Mouse (Mus musculus): ENCODE measurements around the gene Ciao2b. TPM values are rescaled to one million over a fixed set of nuclear protein-coding genes. Genes with fewer than 3 reads are reported as not detected.

The Ciao2b gene
- polyA plus RNA-seq, 1 experiment from 2014 or later, result 102 TPM

GRCm38 (mm10) chr8:104592566-104592965 lies 49.2 kb downstream of the Ciao2b start:
- H3K9me3 ChIP-seq, result no peaks in the 10 kb centered on the region
- H3K27ac ChIP-seq, result no peak overlapping the region
- H3K27me3 ChIP-seq (ENCODE audit: poor library complexity, severe bottlenecking), result no peaks in the 10 kb centered on the region
- H3K4me1 ChIP-seq, result peaks cover 18% of the 10 kb centered on the region
- H3K4me3 ChIP-seq, result peak overlapping the region; percentile 85
- no peak for DNase-seq (ENCODE audit: extremely low spot score, low spot score)
- peaks cover 41% of the 10 kb centered on the region for H3K36me3 ChIP-seq (replicated peaks)
- WGBS, result 83% methylated on average over 6 of the region's 6 CpGs

- Histone ChIP-seq H3K27me3 (ENCODE audit: poor library complexity, severe bottlenecking) (no peaks in the 10 kb centered on the region), H3K4me3 (peak overlapping the region; percentile 85), H3K27ac (peak overlapping the region; percentile 92), H3K9me3 (no peaks in the 10 kb centered on the region), H3K36me3 (replicated peaks) (peaks cover 36% of the 10 kb centered on the region), H3K4me1 (peaks cover 18% of the 10 kb centered on the region)
- WGBS, result 6% methylated on average over 9 of the region's 9 CpGs
- DNase-seq (ENCODE audit: extremely low spot score, low spot score), result no peak
Observed at GRCm38 (mm10) chr8:104591856-104592255, 49.9 kb downstream of the Ciao2b start.

DNA sequence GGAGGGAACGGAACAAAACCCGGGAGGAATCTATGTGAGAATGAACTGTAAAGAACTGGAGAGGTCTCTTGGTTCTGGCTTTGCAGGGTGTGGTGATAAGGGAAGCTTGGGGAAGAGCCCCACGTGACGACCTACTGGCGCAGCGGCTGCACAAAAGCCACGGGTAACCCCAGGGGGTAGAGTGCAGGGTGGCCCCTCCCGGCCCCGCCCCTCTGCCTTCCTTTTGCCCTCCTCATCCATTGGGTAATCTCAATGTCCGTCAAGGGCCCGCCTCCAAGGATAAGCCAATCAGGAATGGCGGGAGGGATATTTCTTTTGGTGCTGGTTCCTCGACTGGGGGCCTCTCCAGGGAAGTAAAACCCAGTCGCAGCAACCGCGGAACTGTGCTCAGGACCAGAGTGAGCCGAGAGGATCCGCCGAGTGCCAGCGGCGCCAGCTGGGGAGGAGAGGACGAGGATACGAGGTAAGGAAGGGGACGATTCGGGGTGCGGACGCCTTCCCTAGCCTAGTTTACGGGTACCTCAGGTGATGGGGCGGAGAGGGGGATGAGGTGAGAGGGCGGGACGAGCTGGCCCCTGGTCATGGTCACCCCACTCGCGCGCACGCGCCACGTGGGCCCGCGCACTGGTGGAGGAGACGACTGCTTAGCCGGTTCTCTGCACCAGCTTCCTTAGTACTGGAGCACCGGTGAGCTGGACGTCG lies 50.5 kb downstream of the Ciao2b start, which contains the start of gene Pdp2:
Gene Pdp2, plus strand, starts transcription at position 319 of the 702 bp plus-strand sequence.
- peaks cover 30% of the 10 kb centered on the region for H3K36me3 ChIP-seq (replicated peaks)
- H3K4me3 ChIP-seq, result peak within 1 kb of the TSS; percentile 85
- no peaks in the 10 kb centered on the region for H3K9me3 ChIP-seq
- H3K27ac ChIP-seq, result peak within 1 kb of the TSS; percentile 92
- DNase-seq (ENCODE audit: extremely low spot score, low spot score), result peak; percentile 89
- peaks cover 18% of the 10 kb centered on the region for H3K4me1 ChIP-seq
- WGBS, result under 1% methylated on average over 44 of the region's 44 CpGs
- H3K27me3 ChIP-seq (ENCODE audit: poor library complexity, severe bottlenecking), result no peaks in the 10 kb centered on the region

DNA sequence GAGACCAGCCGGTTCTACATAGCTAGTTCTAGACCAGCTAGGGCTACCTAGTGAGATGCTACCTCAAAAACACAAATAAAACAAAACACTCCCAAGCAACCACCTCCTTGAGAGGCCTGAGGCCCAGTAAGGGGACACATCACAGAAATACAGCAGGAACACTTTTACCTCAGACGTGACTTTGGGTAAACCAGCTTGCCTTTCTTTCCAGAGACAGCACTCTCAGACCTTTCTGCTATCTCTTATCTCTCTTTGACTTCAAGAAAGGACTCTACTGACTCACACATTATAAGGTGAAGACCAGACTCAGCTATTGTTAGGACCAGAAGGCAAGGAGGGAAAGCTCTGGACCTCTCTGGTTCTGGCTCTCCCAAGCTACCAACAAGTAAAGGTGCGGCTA lies 51.5 kb downstream of the Ciao2b start:
- 89% methylated on average over 3 of the region's 3 CpGs for WGBS
- Histone ChIP-seq H3K9me3 (peaks cover 2% of the 10 kb centered on the region; the same call in 1 of the 2 replicates), H3K27me3 (ENCODE audit: poor library complexity, severe bottlenecking) (no peaks in the 10 kb centered on the region), H3K4me3 (no peak overlapping the region), H3K36me3 (replicated peaks) (peaks cover 20% of the 10 kb centered on the region), H3K4me1 (peaks cover 18% of the 10 kb centered on the region), H3K27ac (peak overlapping the region; percentile 92; the same call in 1 of the 2 replicates)
- no peak for DNase-seq (ENCODE audit: extremely low spot score, low spot score)

Other genes starting within 250 kb of the Ciao2b start
- gene Cmtm4, start 246.2 kb downstream of the Ciao2b start, polyA plus RNA-seq (2016; fragmentation: Nextera tagmentation; extraction: Ambion mirVana), result 2.2 and 2.5 TPM in 2 replicates
- gene Dync1li2, start 198.9 kb downstream of the Ciao2b start, polyA plus RNA-seq (2016; fragmentation: Nextera tagmentation; extraction: Ambion mirVana), result 81.5 and 81.9 TPM in 2 replicates
- gene Terb1, start 132.1 kb downstream of the Ciao2b start, polyA plus RNA-seq (2016; fragmentation: Nextera tagmentation; extraction: Ambion mirVana), result 0.10 TPM in 2 replicates
- gene Nae1, start 107.3 kb downstream of the Ciao2b start, polyA plus RNA-seq (2016; fragmentation: Nextera tagmentation; extraction: Ambion mirVana), result 133 and 146 TPM in 2 replicates
- gene Car7, start 107.3 kb downstream of the Ciao2b start, polyA plus RNA-seq (2016; fragmentation: Nextera tagmentation; extraction: Ambion mirVana), result 1.1 and 1.3 TPM in 2 replicates
- gene Pdp2, start 50.5 kb downstream of the Ciao2b start, polyA plus RNA-seq (2016; fragmentation: Nextera tagmentation; extraction: Ambion mirVana), result 14.2 and 14.6 TPM in 2 replicates
- not detected in 2 replicates for gene Cdh16, start 17.6 kb downstream of the Ciao2b start, polyA plus RNA-seq (2016; fragmentation: Nextera tagmentation; extraction: Ambion mirVana)
- 1.1 and 1.5 TPM in 2 replicates for gene Rrad, start 10.6 kb downstream of the Ciao2b start, polyA plus RNA-seq (2016; fragmentation: Nextera tagmentation; extraction: Ambion mirVana)
- not detected in 2 replicates for gene Ces2a, start 92.0 kb upstream of the Ciao2b start, polyA plus RNA-seq (2016; fragmentation: Nextera tagmentation; extraction: Ambion mirVana)
- 0.07 and 0.19 TPM in 2 replicates for gene Ces2b, start 189.6 kb upstream of the Ciao2b start, polyA plus RNA-seq (2016; fragmentation: Nextera tagmentation; extraction: Ambion mirVana)
- gene Ces2c, start 205.1 kb upstream of the Ciao2b start, polyA plus RNA-seq (2016; fragmentation: Nextera tagmentation; extraction: Ambion mirVana), result not detected in 2 replicates

All from forebrain, embryonic 10.5 days (tissue).